Mouse (Mus musculus): ENCODE measurements around the gene Haus7.
"Not testable (repeated sequence)": the region's sequence is repeated elsewhere in the genome, so short reads cannot be mapped to it uniquely, and the experiment has no call there.

DNA sequence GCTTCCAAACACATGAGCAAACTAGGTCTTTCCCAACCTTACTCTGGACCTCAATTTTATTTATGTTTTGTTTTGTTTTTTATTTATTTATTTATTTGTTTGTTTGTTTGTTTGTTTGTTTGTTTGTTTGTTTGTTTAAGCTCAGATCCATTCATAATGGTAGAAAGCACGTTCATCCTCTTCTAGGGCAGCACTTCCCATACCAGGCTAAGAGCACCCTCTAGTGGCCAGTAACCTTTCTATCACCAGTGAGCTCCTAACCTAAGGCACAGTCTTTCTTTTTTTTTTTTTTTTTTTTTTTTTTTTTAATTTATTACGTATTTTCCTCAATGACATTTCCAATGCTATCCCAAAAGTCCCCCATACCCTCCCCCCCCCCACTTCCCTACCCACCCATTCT lies 34.7 kb upstream of the Haus7 start:
- TF ChIP-seq CTCF (IDR thresholded peaks at IDR 0.05; ENCODE audit: extremely low read depth, insufficient read length, insufficient replicate concordance, low read depth, low read length); POLR2A (IDR thresholded peaks at IDR 0.05; ENCODE audit: low read depth, low read length): not testable (repeated sequence)

Measured in small intestine, adult 2 months (tissue).